Mouse (Mus musculus) heart, adult 9 months (tissue): ENCODE data around the gene Serpina10.
"Not testable (repeated sequence)": the region's sequence is repeated elsewhere in the genome, so short reads cannot be mapped to it uniquely, and the experiment has no call there.

ENCODE experiments used
- DNase-seq, 2 experiments: peaks; one replicate each; pipeline ENCODE4 v3.0.0; 2022; ENCODE audit warnings: low spot score in 2 of 2

Gene Serpina10

GRCm38 (mm10) chr12:103615141-103615540, 16.1 kb downstream of the Serpina10 start:
- DNase-seq: no peak

GRCm38 (mm10) chr12:103601839-103602238, 29.4 kb downstream of the Serpina10 start:
- no peak for DNase-seq

GRCm38 (mm10) chr12:103600364-103600763, 30.9 kb downstream of the Serpina10 start:
- no peak for DNase-seq

GRCm38 (mm10) chr12:103598411-103598810, 32.8 kb downstream of the Serpina10 start:
- no peak for DNase-seq

- no peak for DNase-seq
These were observed 47.5 kb downstream of the Serpina10 start for GRCm38 (mm10) chr12:103583771-103584170.

GRCm38 (mm10) chr12:103578148-103578547, 53.1 kb downstream of the Serpina10 start:
- DNase-seq: not testable (repeated sequence)

- DNase-seq: no peak
These were observed 61.6 kb downstream of the Serpina10 start for GRCm38 (mm10) chr12:103569690-103570089.

- no peak for DNase-seq
These were observed 64.1 kb downstream of the Serpina10 start for GRCm38 (mm10) chr12:103567129-103567528.

GRCm38 (mm10) chr12:103565151-103565550, 66.1 kb downstream of the Serpina10 start:
- no peak for DNase-seq
